Mouse (Mus musculus) megakaryocyte progenitor cell, adult 5-6 weeks (primary cell): ENCODE results near the gene Fbxo47. TPM values are rescaled to one million over a fixed set of nuclear protein-coding genes. Genes with fewer than 3 reads are reported as not detected.
"Not testable (repeated sequence)": the region's sequence is repeated elsewhere in the genome, so short reads cannot be mapped to it uniquely, and the experiment has no call there.

Experiments
- ATAC-seq: replicated peaks from 2 replicates; pipeline ENCODE4 v1.8.0; 2016; ENCODE audit warnings: mild to moderate bottlenecking, moderate TSS enrichment, inconsistent platforms; ENCODE audit not compliant: poor library complexity
- total RNA-seq, 2 experiments: library from RNA; stranded (forward) in 1 of 2; stranded (reverse) in 1 of 2; fragments of 157-497, 149-512 nt in 1 of 2; fragments of 200-1000 nt in 1 of 2; gene quantifications; 2 replicates each; pipeline versions ENCODE4 v1.2.3 to v1.2.4; 2015 to 2017

Fbxo47 gene
- total RNA-seq, 2 experiments from 2014 or later = 0.12 TPM; not detected in 1

DNA sequence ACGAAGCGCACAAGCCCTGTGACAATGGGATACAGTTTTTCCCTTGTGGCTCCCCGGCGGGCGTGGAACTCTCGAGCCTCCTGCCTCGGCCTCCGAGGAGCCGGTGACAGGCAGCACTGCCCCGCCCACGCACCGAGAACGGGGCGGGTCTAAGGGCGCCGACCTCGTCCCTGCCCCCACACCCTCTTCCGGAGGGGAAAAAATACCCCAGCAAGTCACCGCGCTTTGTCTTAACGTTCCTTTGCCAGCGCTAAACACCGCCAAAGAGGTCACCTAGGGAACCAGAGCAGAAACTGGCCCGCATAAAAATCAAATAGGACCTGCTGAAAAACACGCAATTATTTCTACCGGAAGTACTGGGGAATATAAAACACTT lies 424 bp downstream of the Fbxo47 start:
- ATAC-seq = peak; percentile 81

DNA sequence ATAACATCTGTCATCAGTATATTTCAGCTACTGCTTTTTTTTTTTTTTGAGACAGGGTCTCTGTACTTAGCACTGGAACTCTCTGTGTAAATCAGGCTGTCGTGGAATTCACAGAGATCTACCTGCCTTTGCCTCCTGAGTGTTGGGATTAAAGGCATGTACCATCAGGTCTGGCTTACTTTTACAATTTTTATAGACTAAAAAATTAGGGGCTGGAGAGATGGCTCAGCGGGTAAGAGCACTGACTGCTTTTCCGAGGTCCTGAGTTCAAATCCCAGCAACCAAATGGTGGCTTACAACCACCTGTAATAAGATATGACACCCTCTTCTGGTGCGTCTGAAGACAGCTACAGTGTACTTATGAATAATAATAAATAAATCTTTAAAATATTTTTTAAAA lies 3.6 kb downstream of the Fbxo47 start:
- ATAC-seq = no peak

DNA sequence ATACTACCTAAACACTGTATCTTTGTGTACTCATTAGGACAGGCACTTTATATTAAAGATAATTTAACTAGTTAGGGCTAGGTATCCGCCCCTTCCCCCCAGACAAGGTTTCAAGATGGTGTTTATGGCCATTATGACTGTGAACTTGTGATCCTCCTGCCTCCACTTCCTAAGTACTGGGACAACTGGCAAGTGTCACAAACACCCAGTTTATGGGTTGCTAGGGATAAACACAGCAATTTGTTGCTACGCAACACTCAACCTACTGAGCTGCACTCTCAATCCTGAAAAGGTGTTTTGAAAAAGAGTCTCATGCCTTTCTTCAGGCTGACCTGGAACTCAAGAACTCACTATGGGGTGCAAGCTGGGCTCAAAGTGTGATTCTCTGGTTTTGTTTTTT lies 6.6 kb downstream of the Fbxo47 start:
- no peak for ATAC-seq

- no peak for ATAC-seq
These were observed 9.6 kb downstream of the Fbxo47 start for GRCm38 (mm10) chr11:97874396-97874795.

DNA sequence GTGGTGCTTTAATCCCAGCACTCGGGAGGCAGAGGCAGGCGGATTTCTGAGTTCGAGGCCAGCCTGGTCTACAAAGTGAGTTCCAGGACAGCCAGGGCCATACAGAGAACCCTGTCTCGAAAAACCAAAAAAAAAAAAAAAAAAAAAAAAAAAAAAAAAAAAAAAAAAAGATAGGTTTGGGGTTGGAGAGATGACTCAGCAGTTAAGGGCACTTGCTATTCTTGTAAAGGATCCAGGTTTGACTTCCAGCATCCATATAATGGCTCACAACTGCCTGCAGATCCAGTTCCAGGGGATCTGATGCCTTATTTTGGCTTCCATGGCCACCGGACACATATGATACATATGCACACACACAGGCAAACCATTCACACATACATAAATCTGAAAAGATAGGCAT lies 11.6 kb downstream of the Fbxo47 start:
- ATAC-seq = not testable (repeated sequence)

GRCm38 (mm10) chr11:97867591-97867990 lies 16.4 kb downstream of the Fbxo47 start:
- no peak for ATAC-seq

- ATAC-seq = no peak
These were observed 17.7 kb downstream of the Fbxo47 start for GRCm38 (mm10) chr11:97866091-97866888.

DNA sequence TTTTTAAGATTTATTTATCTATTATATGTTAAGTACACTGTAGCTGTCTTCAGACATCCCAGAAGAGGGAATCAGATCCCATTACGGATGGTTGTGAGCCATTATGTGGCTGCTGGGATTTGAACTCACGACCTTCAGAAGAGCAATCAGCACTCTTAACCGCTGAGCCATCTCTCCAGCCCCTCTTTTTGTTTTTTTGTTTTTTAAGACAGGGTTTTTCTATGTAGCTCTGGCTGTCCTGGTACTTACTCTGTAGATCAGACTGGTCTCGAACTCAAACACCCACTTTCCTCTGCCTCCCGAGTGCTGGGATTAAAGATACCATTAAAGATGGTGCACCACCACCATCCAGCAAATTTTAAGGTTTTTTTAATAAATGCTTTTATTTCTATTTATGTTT lies 18.5 kb downstream of the Fbxo47 start:
- no peak for ATAC-seq

DNA sequence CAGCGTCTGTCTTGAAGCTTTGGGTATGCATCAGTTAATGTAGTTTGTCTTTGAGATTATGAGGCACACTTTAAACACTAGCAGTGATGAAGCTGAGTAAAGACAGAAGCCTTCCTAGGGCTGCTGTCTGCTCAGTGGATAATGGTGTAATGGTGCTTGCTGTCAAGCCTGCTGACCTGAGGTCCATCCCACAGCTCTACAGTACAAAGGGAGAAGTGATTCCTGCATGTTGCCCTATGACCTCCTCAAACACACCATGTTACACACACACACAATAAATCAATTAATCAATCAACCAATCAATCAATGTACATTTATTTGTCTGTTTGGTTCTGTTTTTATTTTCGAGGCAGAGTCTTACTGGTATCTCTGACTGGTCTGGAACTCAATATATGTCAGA lies 21.8 kb downstream of the Fbxo47 start:
- ATAC-seq = no peak

DNA sequence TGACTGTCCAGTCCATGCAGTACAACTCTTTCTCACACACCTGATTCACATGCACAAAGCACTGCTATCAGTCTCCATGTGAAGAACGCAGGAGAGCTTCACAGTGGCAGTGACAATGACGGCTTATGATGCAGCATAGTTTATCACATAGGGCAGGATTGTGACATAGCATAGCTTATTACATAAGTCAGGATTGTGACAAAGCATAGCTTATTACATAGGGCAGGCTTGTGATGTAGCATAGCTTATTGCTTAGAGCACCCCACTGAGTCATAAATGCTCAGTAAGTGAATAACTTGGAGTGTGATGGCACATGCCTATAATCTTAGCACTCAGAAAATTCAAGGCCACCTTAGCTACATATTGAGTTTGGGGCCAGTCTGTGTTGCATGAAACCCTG lies 28.5 kb downstream of the Fbxo47 start:
- ATAC-seq = no peak

- ATAC-seq = no peak
These were observed 32.4 kb downstream of the Fbxo47 start for GRCm38 (mm10) chr11:97851601-97852000.

GRCm38 (mm10) chr11:97850367-97850766 lies 33.6 kb downstream of the Fbxo47 start:
- no peak for ATAC-seq

DNA sequence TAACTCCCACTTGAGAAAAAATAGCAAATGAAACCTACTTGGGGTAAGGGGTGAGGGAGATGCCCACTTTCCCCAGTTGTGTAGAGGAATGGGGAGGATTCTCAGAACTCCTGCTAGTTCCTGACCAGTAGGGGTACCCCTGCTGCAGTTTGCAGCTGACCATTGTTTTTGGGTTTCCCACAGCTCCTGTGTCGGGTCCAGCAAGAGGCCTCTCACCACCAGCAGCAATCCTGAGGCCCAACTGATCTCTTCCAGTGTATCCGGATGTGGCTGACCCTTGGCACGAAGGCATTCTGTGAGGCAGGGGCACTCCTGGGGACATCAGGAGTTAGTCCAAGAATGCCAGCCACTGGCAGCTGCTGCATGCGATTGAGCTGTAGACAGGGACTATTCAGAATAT lies 42.0 kb downstream of the Fbxo47 start:
- ATAC-seq = no peak

GRCm38 (mm10) chr11:97840991-97841661 lies 42.8 kb downstream of the Fbxo47 start:
- ATAC-seq = peak; percentile 75

GRCm38 (mm10) chr11:97840539-97840954 lies 43.4 kb downstream of the Fbxo47 start, which contains the start of gene B230217C12Rik:
Gene B230217C12Rik (plus strand): TSS chr11:97840780.
- peak; percentile 48; the same call in 1 of the 2 replicates for ATAC-seq

DNA sequence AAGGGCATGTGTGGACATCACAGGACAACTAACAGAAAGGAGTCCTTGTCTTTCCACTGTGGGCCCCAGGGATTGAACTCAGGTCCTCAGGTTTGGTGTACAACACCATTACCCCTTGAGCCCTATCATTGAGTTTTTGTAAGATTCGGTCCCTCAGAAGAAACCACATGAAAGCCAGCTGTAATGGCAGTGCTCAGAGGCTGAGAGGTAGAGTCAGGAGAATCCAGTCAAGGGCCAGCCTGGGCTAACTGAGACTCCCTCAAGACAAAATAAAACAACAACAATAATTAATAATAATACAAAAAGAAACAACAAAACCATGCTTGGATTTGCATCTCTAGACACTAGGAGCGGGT lies 43.8 kb downstream of the Fbxo47 start:
- ATAC-seq = no peak

DNA sequence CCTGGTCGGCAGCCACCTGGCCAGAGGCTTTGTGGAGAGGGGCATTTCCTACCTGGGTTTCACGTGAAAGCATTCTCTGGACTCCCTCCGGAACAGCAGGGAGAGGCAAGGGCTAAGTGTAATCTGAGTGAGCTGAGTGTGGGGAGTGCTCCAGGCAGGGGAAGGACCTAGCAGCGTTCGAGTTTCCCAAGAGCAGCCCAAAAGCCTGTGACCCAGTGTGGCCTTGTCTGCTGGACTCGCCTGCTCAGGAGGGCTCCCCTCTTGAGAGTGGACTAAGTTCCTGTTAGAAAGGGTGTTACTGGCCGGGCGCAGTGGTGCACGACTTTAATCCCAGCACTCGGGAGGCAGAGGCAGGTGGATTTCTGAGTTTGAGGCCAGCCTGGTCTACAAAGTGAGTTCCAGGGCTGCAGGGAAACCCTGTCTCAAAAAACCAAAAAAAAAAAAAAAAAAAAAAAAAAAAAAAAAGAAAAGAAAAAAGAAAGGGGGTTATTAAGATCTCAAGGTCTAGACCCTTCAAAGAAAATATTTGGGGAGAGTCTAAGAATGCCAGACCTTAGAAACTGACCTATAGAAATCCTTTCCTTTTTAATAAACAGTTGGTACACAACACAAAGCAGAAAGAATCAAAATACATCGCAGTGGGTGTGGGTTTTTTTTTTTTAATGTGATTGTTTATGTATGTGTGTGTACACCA lies 44.4 kb downstream of the Fbxo47 start:
- ATAC-seq = no peak

DNA sequence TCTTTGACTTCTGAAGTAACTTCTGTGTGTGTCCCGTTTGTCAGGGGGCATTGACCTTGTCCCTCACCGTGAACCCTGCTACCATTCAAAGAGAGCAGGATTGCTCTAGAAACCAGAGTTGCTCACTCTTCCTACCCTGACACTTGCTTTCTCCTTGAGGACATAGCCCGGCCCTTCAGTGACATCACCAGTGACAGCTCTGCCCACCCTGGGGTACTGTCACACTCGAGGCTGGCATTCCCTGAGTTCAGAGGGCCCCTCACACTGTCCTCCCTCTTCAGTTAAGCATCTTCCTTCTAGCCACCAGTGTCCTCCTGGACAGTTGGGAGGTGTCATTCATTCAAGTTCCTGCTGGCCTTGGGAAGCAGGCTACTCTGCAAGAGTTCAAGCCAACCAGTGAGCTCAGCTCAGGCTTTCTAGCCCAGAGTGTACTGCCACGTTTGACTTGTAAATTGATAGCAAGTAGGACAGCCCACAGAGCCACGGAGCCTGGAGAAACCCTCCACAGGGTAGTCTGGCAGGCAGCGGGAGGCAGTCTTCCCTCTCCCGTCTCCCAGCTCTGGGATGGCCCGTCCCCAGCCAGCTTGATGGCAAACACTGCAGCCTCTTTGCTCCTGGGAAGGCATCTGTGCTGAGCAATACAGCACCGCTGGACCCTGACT lies 45.0 kb downstream of the Fbxo47 start:
- ATAC-seq = no peak

- ATAC-seq = 0 out of 2 replicates have a peak, but pooled peaks have one; percentile 18
These were observed 46.3 kb downstream of the Fbxo47 start for GRCm38 (mm10) chr11:97837641-97838149.

- ATAC-seq = not testable (repeated sequence)
These were observed 46.9 kb downstream of the Fbxo47 start for GRCm38 (mm10) chr11:97837051-97837450.

DNA sequence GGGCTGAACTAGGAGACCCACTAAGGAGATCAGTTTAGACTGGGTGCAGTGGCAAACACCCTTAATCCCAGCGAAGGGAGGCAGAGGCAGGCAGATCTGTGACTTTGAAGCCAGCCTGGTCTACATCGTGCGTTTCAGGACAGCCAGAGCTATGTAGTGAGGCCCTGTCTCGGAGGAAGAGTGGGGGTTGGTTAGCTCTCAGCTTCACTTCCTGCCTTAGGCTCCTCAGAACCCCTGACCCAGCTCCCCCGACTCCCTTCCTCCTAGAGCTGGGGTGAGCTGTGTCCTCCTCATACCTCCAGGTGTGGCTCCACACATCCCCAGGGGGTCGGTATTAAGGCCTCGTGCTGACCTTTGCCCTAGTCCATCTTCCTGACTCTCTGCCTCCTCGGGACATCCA lies 47.4 kb downstream of the Fbxo47 start:
- no peak for ATAC-seq
